Mouse (Mus musculus): ENCODE results near the gene Gm49661.

The Gm49661 gene

GRCm38 (mm10) chr8:84936041-84936961, 32.9 kb downstream of the Gm49661 start:
- no peak for ATAC-seq (ENCODE audit: insufficient number of reproducible peaks, low FRiP score, low TSS enrichment)

GRCm38 (mm10) chr8:84935489-84935888, 33.7 kb downstream of the Gm49661 start:
- peak; percentile 26; the same call in 1 of the 2 replicates for ATAC-seq (ENCODE audit: insufficient number of reproducible peaks, low FRiP score, low TSS enrichment)

- peak; percentile 75 for ATAC-seq (ENCODE audit: insufficient number of reproducible peaks, low FRiP score, low TSS enrichment)
Measured at GRCm38 (mm10) chr8:84934860-84935259, 34.4 kb downstream of the Gm49661 start.

- no peak for ATAC-seq (ENCODE audit: insufficient number of reproducible peaks, low FRiP score, low TSS enrichment)
Measured at GRCm38 (mm10) chr8:84933767-84934559, 35.3 kb downstream of the Gm49661 start.

GRCm38 (mm10) chr8:84930582-84930981, 38.7 kb downstream of the Gm49661 start:
- ATAC-seq (ENCODE audit: insufficient number of reproducible peaks, low FRiP score, low TSS enrichment) = no peak

- peak; percentile 80 for ATAC-seq (ENCODE audit: insufficient number of reproducible peaks, low FRiP score, low TSS enrichment)
Measured at GRCm38 (mm10) chr8:84928456-84929306, 40.6 kb downstream of the Gm49661 start.

- no peak for ATAC-seq (ENCODE audit: insufficient number of reproducible peaks, low FRiP score, low TSS enrichment)
Measured at GRCm38 (mm10) chr8:84927513-84927912, 41.7 kb downstream of the Gm49661 start.

- ATAC-seq (ENCODE audit: insufficient number of reproducible peaks, low FRiP score, low TSS enrichment) = no peak
Measured at GRCm38 (mm10) chr8:84925557-84925956, 43.7 kb downstream of the Gm49661 start.

- ATAC-seq (ENCODE audit: insufficient number of reproducible peaks, low FRiP score, low TSS enrichment) = no peak
Measured at GRCm38 (mm10) chr8:84921596-84921995, 47.6 kb downstream of the Gm49661 start.

- ATAC-seq (ENCODE audit: insufficient number of reproducible peaks, low FRiP score, low TSS enrichment) = no peak
Measured at GRCm38 (mm10) chr8:84918646-84919045, 50.6 kb downstream of the Gm49661 start.

GRCm38 (mm10) chr8:84917781-84918180, 51.5 kb downstream of the Gm49661 start:
- no peak for ATAC-seq (ENCODE audit: insufficient number of reproducible peaks, low FRiP score, low TSS enrichment)

Measured in cerebellum, adult (tissue).